Mouse (Mus musculus) kidney, adult 2 months (tissue): ENCODE results near the gene Zfp950. TPM values are rescaled to one million over a fixed set of nuclear protein-coding genes. Genes with fewer than 3 reads are reported as not detected.

Source experiments
- DNase-seq: peaks from one replicate; pipeline ENCODE4 v3.0.0; 2021
- H3K27ac ChIP-seq: fragments of 200-500 bp; 2 replicates; pipeline ENCODE4 v1.5.1; 2012; ENCODE audit warnings: low read depth, low read length, control low read depth, inconsistent platforms; ENCODE audit not compliant: insufficient read depth
- H3K27me3 ChIP-seq: fragments of 200-500 bp; replicated peaks from 2 replicates; pipeline ENCODE4 v1.6.1; 2012; ENCODE audit warnings: mild to moderate bottlenecking, moderate library complexity, low read length, inconsistent platforms; ENCODE audit not compliant: control insufficient read depth, insufficient read depth
- H3K36me3 ChIP-seq: fragments of 200-500 bp; 2 replicates; pipeline ENCODE4 v1.6.1; 2012; ENCODE audit warnings: mild to moderate bottlenecking, moderate library complexity, low read length, inconsistent platforms; ENCODE audit not compliant: control insufficient read depth, insufficient read depth
- H3K4me1 ChIP-seq: fragments of 200-500 bp; 2 replicates; pipeline ENCODE4 v1.6.1; 2011; ENCODE audit warnings: low read length; ENCODE audit not compliant: control insufficient read depth, insufficient read depth
- H3K4me3 ChIP-seq: fragments of 200-500 bp; 2 replicates; pipeline ENCODE4 v1.5.1; 2011; ENCODE audit warnings: mild to moderate bottlenecking, low read depth, low read length, control low read depth; ENCODE audit not compliant: insufficient read depth
- CTCF ChIP-seq: fragments of 200-500 bp; conservative IDR thresholded peaks from 2 replicates; pipeline ENCODE4 v1.5.1; 2011; ENCODE audit warnings: low read depth, mild to moderate bottlenecking, control low read depth, low read length, moderate library complexity, mixed read lengths; ENCODE audit not compliant: insufficient read depth, insufficient read length
- POLR2A ChIP-seq: fragments of 200-500 bp; IDR thresholded peaks from one replicate; pipeline ENCODE4 v1.6.1; 2011; ENCODE audit warnings: low read depth, low read length, control low read depth
- WGBS: fragments of 180-500 bp; shearing (Covaris S2); methylation state at CpG from one replicate; pipeline ENCODE4 v1.1.7; 2018; 5-methylcytosine and 5-hydroxymethylcytosine counted together
- polyA plus RNA-seq: library from polyadenylated mRNA; depleted of rRNA; stranded (reverse); fragments of >200 nt; gene quantifications from 2 replicates; pipeline ENCODE4 v1.2.3, GENCODE M21; 2012; rRNA removed

Gene Zfp950
- polyA plus RNA-seq, 1 experiment, result 5.1 TPM

DNA sequence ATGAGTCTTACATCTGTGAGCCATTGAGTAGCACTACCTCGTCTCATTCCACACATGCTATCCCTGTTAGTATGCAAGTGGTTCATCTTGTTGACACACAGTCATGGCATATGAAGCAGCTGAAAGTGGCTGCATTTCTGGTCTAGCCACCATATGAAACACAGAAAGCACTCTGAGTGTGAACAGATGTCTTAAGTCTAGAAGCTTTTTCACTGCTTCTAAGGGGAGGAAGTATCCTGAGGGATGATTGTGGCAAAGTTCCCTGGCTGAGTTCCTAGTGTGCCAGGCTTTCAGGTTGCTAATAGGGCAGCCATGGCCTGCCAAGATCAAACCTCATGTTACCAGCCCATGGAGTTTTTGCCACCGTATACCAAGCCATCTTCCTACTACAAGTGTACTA is 92.0 kb downstream of the Zfp950 start:
- DNase-seq, result peak; percentile 14
- Histone ChIP-seq H3K36me3 (no peaks in the 10 kb centered on the region; the same call in 1 of the 2 replicates), H3K4me1 (no peaks in the 10 kb centered on the region; the same call in 1 of the 2 replicates), H3K27ac (no peak overlapping the region), H3K4me3 (no peak overlapping the region), H3K27me3 (no peaks in the 10 kb centered on the region)
- 81% methylated on average over 2 of the region's 2 CpGs for WGBS
- no peak for TF ChIP-seq POLR2A
- no peak for TF ChIP-seq CTCF

DNA sequence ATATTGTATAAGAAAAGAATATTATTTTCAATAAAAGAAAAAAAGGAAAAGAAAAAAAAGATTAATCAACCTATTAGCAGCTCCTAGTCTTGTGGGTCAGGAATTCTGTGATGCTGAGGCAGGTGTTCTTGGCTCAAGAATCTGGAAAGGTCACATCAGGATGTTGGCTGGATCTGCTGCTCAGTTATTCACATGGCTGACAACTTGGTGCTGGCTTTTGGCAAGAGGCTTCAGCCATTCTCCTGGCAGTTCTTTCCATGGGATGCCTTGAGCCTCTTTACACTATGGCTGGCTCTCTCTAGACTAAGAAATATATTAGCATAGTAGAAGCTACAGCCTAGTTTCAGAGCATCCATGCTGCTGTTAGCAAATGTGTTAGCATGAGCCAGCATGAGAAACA is 101.5 kb downstream of the Zfp950 start:
- H3K4me1 ChIP-seq, result no peaks in the 10 kb centered on the region

DNA sequence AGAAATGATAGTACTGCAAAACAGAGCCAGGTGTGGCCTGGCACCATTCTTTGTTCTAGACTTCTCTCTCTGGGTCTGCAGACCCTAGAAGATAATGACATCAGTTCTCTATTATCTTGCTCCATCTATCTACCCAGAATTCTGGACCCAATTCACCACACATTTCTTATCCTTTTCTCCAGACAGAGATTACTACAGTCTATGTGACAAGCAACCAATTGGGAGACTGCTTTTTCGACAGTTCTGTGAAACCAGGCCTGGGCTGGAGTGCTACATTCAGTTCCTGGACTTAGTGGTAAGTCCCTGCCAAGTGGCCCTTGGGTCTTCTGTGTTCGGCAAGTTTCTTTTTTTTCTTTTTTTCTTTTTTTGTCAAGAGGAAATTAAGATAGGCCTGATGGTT is 109.1 kb downstream of the Zfp950 start:
- Histone ChIP-seq H3K27me3 (no peaks in the 10 kb centered on the region), H3K4me3 (no peak overlapping the region), H3K27ac (no peak overlapping the region), H3K36me3 (no peaks in the 10 kb centered on the region), H3K4me1 (no peaks in the 10 kb centered on the region)
- 76% methylated on average over 2 of the region's 2 CpGs for WGBS
- DNase-seq, result no peak
- TF ChIP-seq POLR2A, result no peak
- no peak for TF ChIP-seq CTCF

More for the DNA sequence above, 101.5 kb downstream of the Zfp950 start:
- no peak for TF ChIP-seq POLR2A
- TF ChIP-seq CTCF, result no peak
- Histone ChIP-seq H3K4me3 (no peak overlapping the region), H3K27me3 (no peaks in the 10 kb centered on the region), H3K36me3 (no peaks in the 10 kb centered on the region), H3K27ac (no peak overlapping the region)
- no peak for DNase-seq

DNA sequence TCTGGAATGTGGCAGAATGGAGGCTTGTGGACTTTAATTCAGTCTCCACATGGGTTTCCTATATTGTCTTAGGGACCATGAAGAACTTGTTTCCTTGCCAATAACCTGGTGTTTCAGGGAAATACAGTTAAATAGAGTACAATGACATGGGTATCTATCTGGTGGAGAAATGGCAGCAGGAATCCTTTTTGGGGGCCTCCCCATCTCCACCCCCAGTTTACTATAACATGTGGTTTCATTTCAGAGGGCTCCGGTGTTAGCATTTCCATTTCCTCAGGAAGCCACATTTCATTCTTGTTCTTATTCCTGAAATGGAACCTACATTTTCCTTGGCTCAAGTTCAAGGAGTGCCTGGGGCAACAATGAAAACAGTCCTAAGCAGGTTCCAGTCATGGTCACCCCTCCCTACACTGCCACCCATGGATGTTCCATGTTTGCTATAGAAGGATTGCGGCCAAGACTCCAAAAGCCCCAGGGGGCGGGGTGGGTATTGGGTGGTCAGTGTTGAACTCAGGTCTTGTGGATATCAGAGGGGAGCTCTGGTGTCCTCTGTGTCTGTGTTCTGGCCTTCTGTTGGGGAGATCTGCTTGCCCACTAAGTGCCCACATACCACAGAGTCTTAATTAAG is 118.6 kb downstream of the Zfp950 start:
- no peak for TF ChIP-seq CTCF
- TF ChIP-seq POLR2A, result no peak
- no peak overlapping the region for H3K4me3 ChIP-seq
- DNase-seq, result peak; percentile 48
- no peaks in the 10 kb centered on the region for H3K27me3 ChIP-seq
- H3K27ac ChIP-seq, result peak overlapping the region; percentile 55; the same call in 1 of the 2 replicates
- 66% methylated on average over 3 of the region's 3 CpGs for WGBS
- no peaks in the 10 kb centered on the region for H3K36me3 ChIP-seq
- H3K4me1 ChIP-seq, result 0 out of 2 replicates have a peak, but pooled peaks cover 3% of the 10 kb centered on the region

DNA sequence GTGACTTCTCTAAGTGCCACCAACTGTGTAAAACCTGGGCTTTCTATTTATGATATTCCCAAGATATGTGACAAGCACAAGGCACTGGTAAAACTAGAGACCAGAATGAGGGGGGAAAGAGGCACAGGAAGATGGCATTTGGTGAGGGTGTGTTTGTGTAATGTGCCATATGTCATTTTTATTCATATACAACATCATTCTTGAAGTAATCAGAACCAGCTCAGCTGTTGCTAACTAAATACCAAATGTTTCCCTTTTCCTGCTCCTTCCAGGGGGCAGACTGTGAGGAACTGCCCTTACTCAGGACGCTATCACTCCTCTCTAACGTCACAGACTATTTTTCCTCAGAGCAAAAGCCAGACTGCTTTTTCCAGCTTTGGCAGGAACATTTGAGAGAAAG is 119.1 kb downstream of the Zfp950 start:
- Histone ChIP-seq H3K4me3 (no peak overlapping the region), H3K27me3 (no peaks in the 10 kb centered on the region), H3K27ac (peak overlapping the region; percentile 55; the same call in 1 of the 2 replicates), H3K36me3 (no peaks in the 10 kb centered on the region), H3K4me1 (0 out of 2 replicates have a peak, but pooled peaks cover 3% of the 10 kb centered on the region)
- TF ChIP-seq POLR2A (no peak), CTCF (no peak)
- 33% methylated on average over 2 of the region's 2 CpGs for WGBS
- no peak for DNase-seq

DNA sequence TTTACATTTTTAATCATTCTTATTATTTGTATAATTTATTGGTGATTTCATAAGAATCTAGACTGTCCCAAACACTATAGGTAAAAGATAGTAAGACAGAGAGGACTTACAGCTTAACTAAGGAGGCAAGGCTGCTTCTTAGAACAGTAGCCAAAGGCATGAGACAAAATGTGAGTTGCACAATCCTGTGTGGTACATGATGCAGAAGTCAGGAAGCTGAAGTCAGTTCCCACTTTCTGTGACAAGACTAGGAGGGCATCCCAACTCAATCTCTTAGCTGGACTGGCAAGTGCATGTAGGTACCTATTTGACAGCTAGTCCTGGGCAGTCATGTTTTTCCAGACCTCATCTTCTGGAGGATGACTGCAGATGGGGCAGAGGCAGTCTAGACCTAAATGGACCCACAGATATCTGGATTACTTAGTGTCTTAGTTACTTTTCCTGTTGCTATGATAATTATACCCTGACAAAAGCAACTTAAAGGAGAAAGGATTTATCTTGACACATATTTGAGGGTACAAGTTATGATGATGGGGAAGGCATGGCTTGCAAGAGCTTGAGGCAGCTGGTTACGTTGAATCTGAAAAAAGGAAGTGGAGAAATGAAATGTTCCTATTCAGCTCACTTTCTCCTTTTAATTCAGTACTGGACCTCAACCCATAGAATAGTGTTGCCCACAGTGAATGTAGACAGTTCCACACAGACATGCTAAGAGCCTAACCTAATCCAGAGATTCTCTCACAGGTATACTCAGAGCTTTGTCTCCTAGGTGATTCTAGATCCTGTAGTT is 123.0 kb downstream of the Zfp950 start:
- Histone ChIP-seq H3K27ac (no peak overlapping the region), H3K27me3 (no peaks in the 10 kb centered on the region), H3K4me1 (0 out of 2 replicates have a peak, but pooled peaks cover 3% of the 10 kb centered on the region), H3K4me3 (no peak overlapping the region), H3K36me3 (no peaks in the 10 kb centered on the region)
- no peak for DNase-seq
- 94% methylated on average over 1 of the region's 1 CpGs for WGBS
- TF ChIP-seq POLR2A (no peak), CTCF (no peak)

DNA sequence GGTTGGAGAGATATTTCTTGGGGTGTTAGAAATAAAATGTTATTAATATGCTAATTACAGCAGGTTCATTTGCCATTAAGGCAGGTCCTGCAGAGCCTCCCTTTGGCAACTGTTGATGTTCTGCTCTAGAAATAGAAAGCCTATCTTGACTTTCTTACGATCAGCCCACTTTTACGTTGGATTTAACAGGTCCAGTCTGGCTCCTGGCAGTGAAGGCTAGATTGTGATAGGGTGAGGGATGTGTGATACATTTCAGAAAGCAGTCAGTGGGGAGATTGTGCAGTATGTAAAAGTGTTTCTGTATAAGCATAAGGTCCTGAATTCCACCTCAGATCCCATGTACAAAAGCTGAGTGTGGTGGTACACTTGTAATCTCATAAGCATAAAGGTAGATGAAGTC is 131.4 kb downstream of the Zfp950 start:
- TF ChIP-seq POLR2A (no peak), CTCF (no peak)
- no peak overlapping the region for H3K4me3 ChIP-seq
- H3K27me3 ChIP-seq, result no peaks in the 10 kb centered on the region
- no peaks in the 10 kb centered on the region for H3K36me3 ChIP-seq
- 61% methylated on average over 2 of the region's 2 CpGs for WGBS
- DNase-seq, result peak; percentile 25
- no peak overlapping the region for H3K27ac ChIP-seq
- no peaks in the 10 kb centered on the region for H3K4me1 ChIP-seq

Other genes with a start within 250 kb of the Zfp950 start
- 0.05 TPM in 1 of 2 replicates, not detected in the other for gene Gm7102, start 35.5 kb upstream of the Zfp950 start, polyA plus RNA-seq
- gene Gm6020, start 43.0 kb upstream of the Zfp950 start, polyA plus RNA-seq, result not detected in 2 replicates
- gene Csf2ra, start 87.6 kb upstream of the Zfp950 start, polyA plus RNA-seq, result 63.7 and 70.5 TPM in 2 replicates
- not detected in 2 replicates for gene Gm21060, start 156.2 kb upstream of the Zfp950 start, polyA plus RNA-seq